Mouse (Mus musculus): ENCODE measurements around the gene Gm572. TPM values are rescaled to one million over a fixed set of nuclear protein-coding genes. Genes with fewer than 3 reads are reported as not detected.

Gene Gm572
- polyA plus RNA-seq, 1 experiment from 2014 or later = 0.19 TPM

DNA sequence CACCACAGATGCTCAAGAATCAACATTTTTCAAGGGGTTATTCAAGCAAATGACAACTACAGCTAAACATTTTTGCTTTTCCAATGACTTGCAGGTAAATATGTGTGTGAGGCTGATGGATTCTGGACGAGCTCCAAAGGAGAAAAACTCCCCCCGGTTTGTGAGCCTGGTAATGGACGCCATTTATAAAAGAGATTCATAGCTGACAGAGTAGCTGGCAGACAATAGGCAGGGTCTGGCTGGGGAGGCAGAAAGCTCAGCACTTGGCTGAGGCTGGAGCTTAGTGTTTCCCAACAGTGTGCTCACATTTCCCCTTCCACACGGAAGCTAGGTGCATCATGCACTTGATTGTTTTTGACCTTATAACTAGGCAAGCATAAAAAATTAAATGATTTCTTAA lies 30.6 kb upstream of the Gm572 start:
- no peaks in the 10 kb centered on the region for H3K9me3 ChIP-seq (ENCODE audit: control insufficient read depth, low read length)
- no peak overlapping the region for H3K4me3 ChIP-seq (ENCODE audit: control insufficient read depth in 1 of 2, insufficient read depth in 1 of 2, low read depth in 1 of 2, low read length in 2 of 2)
- no peak overlapping the region for H3K9ac ChIP-seq (ENCODE audit: low read length)
- no peak overlapping the region for H3K27ac ChIP-seq (replicated peaks in 1 of 2; ENCODE audit: control insufficient read depth in 1 of 2, insufficient read depth in 1 of 2, low read depth in 2 of 2, low read length in 2 of 2)
- 60% methylated on average over 4 of the region's 4 CpGs for WGBS
- ATAC-seq (ENCODE audit: insufficient number of reproducible peaks, insufficient read depth, low FRiP score, low read depth) = no peak
- H3K4me2 ChIP-seq (ENCODE audit: low read length) = no peak overlapping the region
- peaks cover 4 to 21% of the 10 kb centered on the region in 2 experiments for H3K4me1 ChIP-seq (ENCODE audit: control insufficient read depth in 2 of 2, insufficient read depth in 2 of 2, low read length in 2 of 2)
- H3K27me3 ChIP-seq (ENCODE audit: control insufficient read depth, insufficient read depth, low read length) = no peaks in the 10 kb centered on the region
- peaks cover 81% of the 10 kb centered on the region for H3K36me3 ChIP-seq (ENCODE audit: control insufficient read depth, insufficient read depth, low read length)

GRCm38 (mm10) chr4:148613738-148614137 lies 29.4 kb upstream of the Gm572 start:
- Histone ChIP-seq H3K27me3 (ENCODE audit: control insufficient read depth, insufficient read depth, low read length) (no peaks in the 10 kb centered on the region), H3K4me2 (ENCODE audit: low read length) (no peak overlapping the region), H3K36me3 (ENCODE audit: control insufficient read depth, insufficient read depth, low read length) (peaks cover 92% of the 10 kb centered on the region), H3K9me3 (ENCODE audit: control insufficient read depth, low read length) (no peaks in the 10 kb centered on the region), H3K9ac (ENCODE audit: low read length) (no peak overlapping the region), H3K4me3 (ENCODE audit: control insufficient read depth in 1 of 2, insufficient read depth in 1 of 2, low read depth in 1 of 2, low read length in 2 of 2) (no peak overlapping the region), H3K4me1 (ENCODE audit: control insufficient read depth in 2 of 2, insufficient read depth in 2 of 2, low read length in 2 of 2) (peaks cover 2 to 12% of the 10 kb centered on the region in 2 experiments), H3K27ac (replicated peaks in 1 of 2; ENCODE audit: control insufficient read depth in 1 of 2, insufficient read depth in 1 of 2, low read depth in 2 of 2, low read length in 2 of 2) (no peak overlapping the region)
- WGBS = 82% methylated on average over 9 of the region's 9 CpGs
- ATAC-seq (ENCODE audit: insufficient number of reproducible peaks, insufficient read depth, low FRiP score, low read depth) = no peak

DNA sequence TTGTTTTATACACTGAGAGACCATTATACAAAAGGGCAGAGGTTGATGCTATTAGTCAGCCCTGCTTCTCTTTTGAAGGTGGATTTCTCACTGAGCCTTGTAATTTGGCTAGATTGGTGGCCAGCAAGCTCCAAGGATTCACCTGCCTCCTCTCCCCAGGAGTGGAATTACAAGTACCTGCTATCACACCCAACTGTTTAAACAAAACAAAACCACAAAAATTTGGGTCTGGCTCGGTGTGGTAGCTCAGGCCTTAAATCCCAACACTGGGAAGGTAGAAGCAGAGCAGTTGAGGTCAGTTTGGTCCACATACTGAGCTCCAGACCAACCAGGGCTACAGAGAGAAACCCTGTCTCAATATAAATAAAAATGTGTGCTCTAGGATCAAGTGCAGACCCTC lies 23.3 kb upstream of the Gm572 start:
- Histone ChIP-seq H3K4me3 (ENCODE audit: control insufficient read depth in 1 of 2, insufficient read depth in 1 of 2, low read depth in 1 of 2, low read length in 2 of 2) (no peak overlapping the region), H3K9ac (ENCODE audit: low read length) (no peak overlapping the region), H3K9me3 (ENCODE audit: control insufficient read depth, low read length) (no peaks in the 10 kb centered on the region), H3K27me3 (ENCODE audit: control insufficient read depth, insufficient read depth, low read length) (no peaks in the 10 kb centered on the region), H3K36me3 (ENCODE audit: control insufficient read depth, insufficient read depth, low read length) (peaks cover 99% of the 10 kb centered on the region), H3K27ac (replicated peaks in 1 of 2; ENCODE audit: control insufficient read depth in 1 of 2, insufficient read depth in 1 of 2, low read depth in 2 of 2, low read length in 2 of 2) (no peak overlapping the region), H3K4me1 (ENCODE audit: control insufficient read depth in 2 of 2, insufficient read depth in 2 of 2, low read length in 2 of 2) (peaks cover 0 to 11% of the 10 kb centered on the region in 2 experiments; a peak in 2 of 4 replicates), H3K4me2 (ENCODE audit: low read length) (no peak overlapping the region)
- WGBS = 79% methylated on average over 1 of the region's 1 CpGs
- ATAC-seq (ENCODE audit: insufficient number of reproducible peaks, insufficient read depth, low FRiP score, low read depth) = no peak

DNA sequence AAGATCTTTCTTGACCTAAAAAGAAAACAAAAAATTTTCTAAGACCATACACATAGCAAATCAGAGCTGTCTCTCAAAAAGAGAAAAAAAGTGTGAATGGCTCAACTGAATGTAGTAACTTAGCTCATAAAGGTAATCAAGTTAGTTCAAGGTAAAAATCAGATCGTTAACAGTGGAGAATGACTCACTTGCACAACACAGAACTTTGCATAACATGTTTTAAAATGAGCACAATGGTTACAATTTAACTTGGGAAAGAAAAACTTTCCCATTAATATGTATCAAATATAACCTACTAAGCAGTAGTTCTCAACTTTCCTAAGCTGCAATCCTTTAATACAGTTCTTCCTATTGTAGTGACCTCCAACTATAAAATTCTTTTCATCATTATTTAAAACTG lies 22.4 kb upstream of the Gm572 start:
- H3K9ac ChIP-seq (ENCODE audit: low read length) = no peak overlapping the region
- H3K4me2 ChIP-seq (ENCODE audit: low read length) = no peak overlapping the region
- H3K4me1 ChIP-seq (ENCODE audit: control insufficient read depth in 2 of 2, insufficient read depth in 2 of 2, low read length in 2 of 2) = peaks cover 2 to 17% of the 10 kb centered on the region in 2 experiments; a peak in 3 of 4 replicates
- H3K36me3 ChIP-seq (ENCODE audit: control insufficient read depth, insufficient read depth, low read length) = peaks cover 95% of the 10 kb centered on the region
- no peak overlapping the region for H3K27ac ChIP-seq (replicated peaks in 1 of 2; ENCODE audit: control insufficient read depth in 1 of 2, insufficient read depth in 1 of 2, low read depth in 2 of 2, low read length in 2 of 2)
- no peaks in the 10 kb centered on the region for H3K9me3 ChIP-seq (ENCODE audit: control insufficient read depth, low read length)
- H3K27me3 ChIP-seq (ENCODE audit: control insufficient read depth, insufficient read depth, low read length) = no peaks in the 10 kb centered on the region
- H3K4me3 ChIP-seq (ENCODE audit: control insufficient read depth in 1 of 2, insufficient read depth in 1 of 2, low read depth in 1 of 2, low read length in 2 of 2) = no peak overlapping the region
- no peak for ATAC-seq (ENCODE audit: insufficient number of reproducible peaks, insufficient read depth, low FRiP score, low read depth)
- 85% methylated on average over 1 of the region's 1 CpGs for WGBS

- H3K36me3 ChIP-seq (ENCODE audit: control insufficient read depth, insufficient read depth, low read length) = peaks cover 77% of the 10 kb centered on the region
- WGBS = 96% methylated on average over 4 of the region's 4 CpGs
- H3K9me3 ChIP-seq (ENCODE audit: control insufficient read depth, low read length) = no peaks in the 10 kb centered on the region
- no peak overlapping the region for H3K27ac ChIP-seq (replicated peaks in 1 of 2; ENCODE audit: control insufficient read depth in 1 of 2, insufficient read depth in 1 of 2, low read depth in 2 of 2, low read length in 2 of 2)
- no peak for ATAC-seq (ENCODE audit: insufficient number of reproducible peaks, insufficient read depth, low FRiP score, low read depth)
- no peaks in the 10 kb centered on the region for H3K27me3 ChIP-seq (ENCODE audit: control insufficient read depth, insufficient read depth, low read length)
- no peak overlapping the region for H3K9ac ChIP-seq (ENCODE audit: low read length)
- H3K4me3 ChIP-seq (ENCODE audit: control insufficient read depth in 1 of 2, insufficient read depth in 1 of 2, low read depth in 1 of 2, low read length in 2 of 2) = no peak overlapping the region
- H3K4me2 ChIP-seq (ENCODE audit: low read length) = no peak overlapping the region
- peaks cover 2 to 17% of the 10 kb centered on the region in 2 experiments; a peak in 3 of 4 replicates for H3K4me1 ChIP-seq (ENCODE audit: control insufficient read depth in 2 of 2, insufficient read depth in 2 of 2, low read length in 2 of 2)
These were observed 20.6 kb upstream of the Gm572 start for GRCm38 (mm10) chr4:148622485-148622884.

DNA sequence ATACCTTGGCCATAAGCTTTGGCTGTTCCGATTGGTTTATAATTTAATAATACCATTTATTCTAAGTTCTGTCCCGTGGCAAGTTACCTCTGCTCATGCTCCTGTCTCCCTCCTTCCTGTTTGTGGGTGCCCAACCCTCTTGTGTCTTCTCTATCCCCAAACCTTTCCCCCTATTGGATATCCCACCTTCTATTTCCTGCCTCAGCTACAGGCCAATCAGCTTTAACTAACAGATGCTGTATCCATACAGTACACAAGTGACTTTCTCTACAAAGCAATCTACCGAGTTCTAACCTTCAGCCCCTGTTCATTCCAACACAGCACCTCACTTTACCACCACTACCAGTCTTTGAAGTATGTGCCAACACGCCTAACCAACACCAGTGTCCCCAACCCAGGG lies 19.5 kb upstream of the Gm572 start:
- Histone ChIP-seq H3K4me1 (ENCODE audit: control insufficient read depth in 2 of 2, insufficient read depth in 2 of 2, low read length in 2 of 2) (peaks cover 2 to 17% of the 10 kb centered on the region in 2 experiments; a peak in 3 of 4 replicates), H3K9ac (ENCODE audit: low read length) (no peak overlapping the region), H3K4me2 (ENCODE audit: low read length) (no peak overlapping the region), H3K27me3 (ENCODE audit: control insufficient read depth, insufficient read depth, low read length) (no peaks in the 10 kb centered on the region), H3K4me3 (ENCODE audit: control insufficient read depth in 1 of 2, insufficient read depth in 1 of 2, low read depth in 1 of 2, low read length in 2 of 2) (no peak overlapping the region), H3K9me3 (ENCODE audit: control insufficient read depth, low read length) (no peaks in the 10 kb centered on the region), H3K36me3 (ENCODE audit: control insufficient read depth, insufficient read depth, low read length) (peaks cover 67% of the 10 kb centered on the region), H3K27ac (replicated peaks in 1 of 2; ENCODE audit: control insufficient read depth in 1 of 2, insufficient read depth in 1 of 2, low read depth in 2 of 2, low read length in 2 of 2) (no peak overlapping the region)
- 84% methylated on average over 4 of the region's 4 CpGs for WGBS
- ATAC-seq (ENCODE audit: insufficient number of reproducible peaks, insufficient read depth, low FRiP score, low read depth) = no peak

- WGBS = 79% methylated on average over 10 of the region's 10 CpGs
These were observed 18.1 kb upstream of the Gm572 start for GRCm38 (mm10) chr4:148625010-148625409.

More at GRCm38 (mm10) chr4:148625010-148625409, 18.1 kb upstream of the Gm572 start:
- no peaks in the 10 kb centered on the region for H3K9me3 ChIP-seq (ENCODE audit: control insufficient read depth, low read length)
- H3K4me3 ChIP-seq (ENCODE audit: control insufficient read depth in 1 of 2, insufficient read depth in 1 of 2, low read depth in 1 of 2, low read length in 2 of 2) = peak overlapping the region in 1 of 2 experiments; percentile 100; a peak in 1 of 4 replicates
- H3K4me1 ChIP-seq (ENCODE audit: control insufficient read depth in 2 of 2, insufficient read depth in 2 of 2, low read length in 2 of 2) = peaks cover 2 to 17% of the 10 kb centered on the region in 2 experiments; a peak in 3 of 4 replicates
- H3K9ac ChIP-seq (ENCODE audit: low read length) = no peak overlapping the region
- peaks cover 53% of the 10 kb centered on the region for H3K36me3 ChIP-seq (ENCODE audit: control insufficient read depth, insufficient read depth, low read length)
- peak overlapping the region; percentile 76 for H3K4me2 ChIP-seq (ENCODE audit: low read length)
- H3K27me3 ChIP-seq (ENCODE audit: control insufficient read depth, insufficient read depth, low read length) = no peaks in the 10 kb centered on the region
- no peak overlapping the region for H3K27ac ChIP-seq (replicated peaks in 1 of 2; ENCODE audit: control insufficient read depth in 1 of 2, insufficient read depth in 1 of 2, low read depth in 2 of 2, low read length in 2 of 2)
- no peak for ATAC-seq (ENCODE audit: insufficient number of reproducible peaks, insufficient read depth, low FRiP score, low read depth)
